Mouse (Mus musculus) urinary bladder, postnatal 4 days (tissue): ENCODE data around the gene Zfp42.

ENCODE experiments used
- DNase-seq, 2 experiments: peaks; one replicate each; pipeline ENCODE4 v3.0.0; 2021 to 2022; ENCODE audit warnings: low spot score in 2 of 2

The Zfp42 gene

GRCm38 (mm10) chr8:43251653-43252052, 55.1 kb downstream of the Zfp42 start:
- DNase-seq, result no peak

DNA sequence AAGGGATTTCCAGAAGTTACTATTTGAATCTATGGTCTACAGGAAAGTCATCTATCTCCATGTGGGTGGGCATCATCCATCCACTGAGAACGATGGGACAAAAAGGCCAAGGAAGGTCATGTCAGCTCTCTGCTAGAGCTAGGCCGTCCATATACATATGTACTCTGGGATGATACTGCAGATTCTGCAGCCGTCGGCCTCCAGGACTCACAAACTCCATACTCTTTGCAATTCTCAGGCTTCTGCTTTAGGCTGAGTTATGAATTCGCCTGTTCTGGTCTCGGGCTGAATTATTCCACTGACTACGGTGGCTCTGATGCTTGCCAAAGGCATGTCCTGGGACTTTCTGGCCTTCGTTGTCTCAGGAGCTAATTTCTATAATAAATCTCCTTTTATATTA, 58.1 kb downstream of the Zfp42 start:
- DNase-seq, result no peak
